Mouse (Mus musculus) cerebellum, adult 2 months (tissue): ENCODE measurements at regions not wholly inside any gene's neighbourhood (a gene's known extent, or its start where the extent isn't known, plus 50 kb on each side); places are given as distances from the start of the nearest gene placed in this dataset.
A peak's percentile ranks its signal among the peaks of the same experiment; 100 is the strongest.

Experiments used
- DNase-seq, 2 experiments: peaks; one replicate each; pipeline ENCODE4 v3.0.0; 2021
- H3K27ac ChIP-seq: fragments of 200-500 bp; 2 replicates; pipeline ENCODE4 v1.5.1; 2012; ENCODE audit warnings: low read length, control low read depth, inconsistent platforms; ENCODE audit not compliant: insufficient read depth
- H3K27me3 ChIP-seq: fragments of 200-500 bp; 2 replicates; pipeline ENCODE4 v1.6.1; 2012; ENCODE audit warnings: inconsistent platforms, mild to moderate bottlenecking, low read length, moderate library complexity; ENCODE audit not compliant: control insufficient read depth, insufficient read depth
- H3K4me1 ChIP-seq: fragments of 200-500 bp; 2 replicates; pipeline ENCODE4 v1.6.1; 2011; ENCODE audit warnings: low read length; ENCODE audit not compliant: control insufficient read depth, insufficient read depth
- H3K4me3 ChIP-seq: fragments of 200-500 bp; replicated peaks from 2 replicates; pipeline ENCODE3; 2011; ENCODE audit warnings: mild to moderate bottlenecking, low read depth, low read length, control low read depth; ENCODE audit not compliant: insufficient read depth
- CTCF ChIP-seq: fragments of 200-500 bp; IDR thresholded peaks from 2 replicates; pipeline ENCODE4 v1.5.1; 2011; ENCODE audit warnings: low read depth, mild to moderate bottlenecking, control low read depth, low read length, moderate library complexity, borderline replicate concordance; ENCODE audit not compliant: insufficient read depth
- POLR2A ChIP-seq: fragments of 200-500 bp; IDR thresholded peaks from 2 replicates; pipeline ENCODE4 v1.6.1; 2011; ENCODE audit warnings: low read length, control low read depth, borderline replicate concordance; ENCODE audit not compliant: insufficient read depth
- WGBS: fragments of 180-500 bp; shearing (Covaris S2); methylation state at CpG from one replicate; pipeline ENCODE4 v1.1.7; 2018; 5-methylcytosine and 5-hydroxymethylcytosine counted together

- DNase-seq: no peak
- no peak overlapping the region for H3K4me3 ChIP-seq
- no peaks in the 10 kb centered on the region for H3K4me1 ChIP-seq
- TF ChIP-seq POLR2A (no peak), CTCF (no peak)
- WGBS: 94% methylated on average over 4 of the region's 4 CpGs
- H3K27ac ChIP-seq: no peak overlapping the region
- no peaks in the 10 kb centered on the region for H3K27me3 ChIP-seq
Observed at GRCm38 (mm10) chr10:66597952-66598351, 498.0 kb upstream of the Jmjd1c start.

- Histone ChIP-seq H3K27ac (no peak overlapping the region), H3K4me1 (no peaks in the 10 kb centered on the region), H3K4me3 (no peak overlapping the region), H3K27me3 (no peaks in the 10 kb centered on the region)
- TF ChIP-seq POLR2A (no peak), CTCF (no peak)
- 74% methylated on average over 3 of the region's 3 CpGs for WGBS
- DNase-seq: no peak
Observed at GRCm38 (mm10) chr10:66607141-66607540, 488.8 kb upstream of the Jmjd1c start.

- no peaks in the 10 kb centered on the region for H3K4me1 ChIP-seq
- WGBS: 69% methylated on average over 3 of the region's 3 CpGs
- H3K4me3 ChIP-seq: no peak overlapping the region
- no peaks in the 10 kb centered on the region for H3K27me3 ChIP-seq
- TF ChIP-seq CTCF (no peak), POLR2A (no peak)
- DNase-seq: no peak
- H3K27ac ChIP-seq: no peak overlapping the region
Observed at GRCm38 (mm10) chr10:66616280-66616679, 479.6 kb upstream of the Jmjd1c start.

- Histone ChIP-seq H3K4me1 (no peaks in the 10 kb centered on the region), H3K4me3 (no peak overlapping the region), H3K27me3 (no peaks in the 10 kb centered on the region), H3K27ac (no peak overlapping the region)
- 92% methylated on average over 3 of the region's 3 CpGs for WGBS
- TF ChIP-seq CTCF: no peak
- TF ChIP-seq POLR2A: no peak
- no peak for DNase-seq
Observed at GRCm38 (mm10) chr10:66630996-66631395, 464.9 kb upstream of the Jmjd1c start.

- H3K27me3 ChIP-seq: no peaks in the 10 kb centered on the region
- H3K27ac ChIP-seq: peak overlapping the region; percentile 93
- WGBS: 6% methylated on average over 24 of the region's 24 CpGs
- H3K4me3 ChIP-seq: peak overlapping the region; percentile 37
- DNase-seq: peak; percentile 98
- peaks cover 13% of the 10 kb centered on the region for H3K4me1 ChIP-seq
- TF ChIP-seq CTCF: no peak
- no peak for TF ChIP-seq POLR2A
Observed at GRCm38 (mm10) chr10:66640890-66641847, 454.8 kb upstream of the Jmjd1c start.

GRCm38 (mm10) chr10:66641966-66642365 lies 454.0 kb upstream of the Jmjd1c start:
- H3K27ac ChIP-seq: peak overlapping the region; percentile 90
- peak in 1 of 2 experiments; percentile 41 for DNase-seq
- 80% methylated on average over 6 of the region's 6 CpGs for WGBS
- peaks cover 13% of the 10 kb centered on the region for H3K4me1 ChIP-seq
- no peak for TF ChIP-seq CTCF
- no peak for TF ChIP-seq POLR2A
- H3K4me3 ChIP-seq: no peak overlapping the region
- no peaks in the 10 kb centered on the region for H3K27me3 ChIP-seq

- Histone ChIP-seq H3K27ac (no peak overlapping the region), H3K27me3 (no peaks in the 10 kb centered on the region), H3K4me3 (no peak overlapping the region), H3K4me1 (peaks cover 13% of the 10 kb centered on the region)
- no peak for TF ChIP-seq POLR2A
- TF ChIP-seq CTCF: no peak
- WGBS: 92% methylated on average over 5 of the region's 5 CpGs
- DNase-seq: no peak
Observed at GRCm38 (mm10) chr10:66643160-66643559, 452.8 kb upstream of the Jmjd1c start.

DNA sequence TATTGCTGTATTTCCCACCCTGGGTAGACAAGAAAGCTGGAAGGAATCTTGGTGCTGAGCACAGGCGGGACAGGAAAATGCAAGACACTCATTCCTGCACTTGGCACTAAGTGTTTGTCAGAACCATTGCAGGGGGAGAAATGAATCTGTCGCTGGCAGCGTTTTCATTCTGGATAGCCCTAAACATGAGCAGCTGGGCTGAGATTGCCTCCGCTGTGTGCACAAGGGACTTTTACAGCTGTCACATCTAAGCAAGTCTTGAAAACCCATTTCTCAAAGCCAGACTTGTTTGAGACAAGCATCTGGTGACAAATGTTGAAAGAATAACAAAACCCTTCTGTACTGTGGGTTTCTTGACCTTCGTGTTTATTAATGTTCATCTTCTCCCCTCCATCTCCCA lies 438.4 kb upstream of the Jmjd1c start:
- no peaks in the 10 kb centered on the region for H3K27me3 ChIP-seq
- WGBS: 60% methylated on average over 5 of the region's 5 CpGs

More for the DNA sequence above, 438.4 kb upstream of the Jmjd1c start:
- Histone ChIP-seq H3K4me3 (no peak overlapping the region), H3K27ac (no peak overlapping the region), H3K4me1 (no peaks in the 10 kb centered on the region)
- no peak for DNase-seq
- TF ChIP-seq POLR2A (no peak), CTCF (no peak)
